Mouse (Mus musculus): ENCODE results near the gene Gm49601. TPM values are rescaled to one million over a fixed set of nuclear protein-coding genes. Genes with fewer than 3 reads are reported as not detected.

The Gm49601 gene
- polyA plus RNA-seq, 1 experiment from 2014 or later = 21.0 TPM

- Histone ChIP-seq H3K4me3 (no peak overlapping the region), H3K9me3 (no peaks in the 10 kb centered on the region), H3K27me3 (0 out of 2 replicates have a peak, but pooled peaks cover 3% of the 10 kb centered on the region), H3K27ac (no peak overlapping the region), H3K4me2 (no peak overlapping the region), H3K36me3 (no peaks in the 10 kb centered on the region), H3K4me1 (replicated peaks) (peaks cover 3% of the 10 kb centered on the region; the same call in 1 of the 2 replicates), H3K9ac (no peak overlapping the region)
- WGBS = 44% methylated on average over 7 of the region's 7 CpGs
- no peak for ATAC-seq (ENCODE audit: low FRiP score)
These were observed 16.1 kb upstream of the Gm49601 start for GRCm38 (mm10) chr16:18642291-18642690.

GRCm38 (mm10) chr16:18639382-18639929 lies 13.2 kb upstream of the Gm49601 start:
- Histone ChIP-seq H3K4me3 (no peak overlapping the region), H3K36me3 (no peaks in the 10 kb centered on the region), H3K9me3 (no peaks in the 10 kb centered on the region), H3K4me2 (no peak overlapping the region), H3K9ac (no peak overlapping the region), H3K4me1 (replicated peaks) (no peaks in the 10 kb centered on the region), H3K27me3 (0 out of 2 replicates have a peak, but pooled peaks cover 7% of the 10 kb centered on the region), H3K27ac (no peak overlapping the region)
- 89% methylated on average over 1 of the region's 1 CpGs for WGBS
- no peak for ATAC-seq (ENCODE audit: low FRiP score)

GRCm38 (mm10) chr16:18638396-18638795 lies 12.2 kb upstream of the Gm49601 start:
- Histone ChIP-seq H3K9ac (no peak overlapping the region), H3K4me3 (no peak overlapping the region), H3K27me3 (0 out of 2 replicates have a peak, but pooled peaks cover 7% of the 10 kb centered on the region), H3K9me3 (no peaks in the 10 kb centered on the region), H3K4me2 (no peak overlapping the region), H3K36me3 (no peaks in the 10 kb centered on the region), H3K27ac (no peak overlapping the region), H3K4me1 (replicated peaks) (no peaks in the 10 kb centered on the region)
- ATAC-seq (ENCODE audit: low FRiP score) = no peak
- WGBS = 58% methylated on average over 2 of the region's 2 CpGs

GRCm38 (mm10) chr16:18636804-18637203 lies 10.6 kb upstream of the Gm49601 start:
- no peaks in the 10 kb centered on the region for H3K9me3 ChIP-seq
- no peak overlapping the region for H3K9ac ChIP-seq
- no peaks in the 10 kb centered on the region for H3K36me3 ChIP-seq
- H3K4me3 ChIP-seq = no peak overlapping the region
- 0 out of 2 replicates have a peak, but pooled peaks cover 7% of the 10 kb centered on the region for H3K27me3 ChIP-seq
- H3K4me1 ChIP-seq (replicated peaks) = no peaks in the 10 kb centered on the region
- H3K27ac ChIP-seq = no peak overlapping the region
- no peak overlapping the region for H3K4me2 ChIP-seq
- 48% methylated on average over 3 of the region's 3 CpGs for WGBS
- ATAC-seq (ENCODE audit: low FRiP score) = no peak

DNA sequence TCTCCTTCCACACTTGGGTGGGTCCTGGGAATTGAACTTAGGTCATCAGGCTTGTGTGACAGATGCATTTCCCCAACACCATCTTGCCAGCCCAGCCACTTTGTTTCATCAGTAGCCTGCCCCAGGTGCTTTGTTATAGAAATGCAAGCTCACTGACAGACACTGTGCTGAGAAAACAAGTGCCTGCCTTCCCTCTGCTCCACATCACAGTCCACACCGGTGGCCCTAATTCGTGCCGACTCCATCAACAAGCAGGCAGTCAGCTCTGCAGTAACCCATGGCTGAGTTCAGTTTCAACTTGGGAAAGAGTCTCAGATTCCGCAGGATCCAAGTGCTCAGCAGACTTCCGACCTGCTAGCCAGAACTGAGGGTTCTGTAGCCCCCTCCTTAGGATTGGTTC lies 10.2 kb upstream of the Gm49601 start:
- no peaks in the 10 kb centered on the region for H3K36me3 ChIP-seq
- 84% methylated on average over 5 of the region's 5 CpGs for WGBS
- no peak overlapping the region for H3K27ac ChIP-seq
- no peak for ATAC-seq (ENCODE audit: low FRiP score)
- no peak overlapping the region for H3K4me3 ChIP-seq
- no peak overlapping the region for H3K4me2 ChIP-seq
- H3K4me1 ChIP-seq (replicated peaks) = no peaks in the 10 kb centered on the region
- H3K27me3 ChIP-seq = 0 out of 2 replicates have a peak, but pooled peaks cover 7% of the 10 kb centered on the region
- H3K9ac ChIP-seq = no peak overlapping the region
- H3K9me3 ChIP-seq = no peaks in the 10 kb centered on the region

- Histone ChIP-seq H3K4me2 (no peak overlapping the region), H3K4me1 (replicated peaks) (peaks cover 14% of the 10 kb centered on the region), H3K27me3 (0 out of 2 replicates have a peak, but pooled peaks cover 4% of the 10 kb centered on the region), H3K9ac (no peak overlapping the region), H3K27ac (no peak overlapping the region), H3K4me3 (no peak overlapping the region), H3K9me3 (no peaks in the 10 kb centered on the region), H3K36me3 (no peaks in the 10 kb centered on the region)
- no peak for ATAC-seq (ENCODE audit: low FRiP score)
- WGBS = 33% methylated on average over 1 of the region's 1 CpGs
These were observed 7.1 kb upstream of the Gm49601 start for GRCm38 (mm10) chr16:18633333-18633732.

- 65% methylated on average over 2 of the region's 2 CpGs for WGBS
- Histone ChIP-seq H3K27me3 (0 out of 2 replicates have a peak, but pooled peaks cover 4% of the 10 kb centered on the region), H3K36me3 (no peaks in the 10 kb centered on the region), H3K4me2 (no peak overlapping the region), H3K27ac (no peak overlapping the region), H3K9me3 (no peaks in the 10 kb centered on the region), H3K9ac (no peak overlapping the region), H3K4me3 (no peak overlapping the region), H3K4me1 (replicated peaks) (peaks cover 20% of the 10 kb centered on the region)
- no peak for ATAC-seq (ENCODE audit: low FRiP score)
These were observed 6.6 kb upstream of the Gm49601 start for GRCm38 (mm10) chr16:18632816-18633215.

DNA sequence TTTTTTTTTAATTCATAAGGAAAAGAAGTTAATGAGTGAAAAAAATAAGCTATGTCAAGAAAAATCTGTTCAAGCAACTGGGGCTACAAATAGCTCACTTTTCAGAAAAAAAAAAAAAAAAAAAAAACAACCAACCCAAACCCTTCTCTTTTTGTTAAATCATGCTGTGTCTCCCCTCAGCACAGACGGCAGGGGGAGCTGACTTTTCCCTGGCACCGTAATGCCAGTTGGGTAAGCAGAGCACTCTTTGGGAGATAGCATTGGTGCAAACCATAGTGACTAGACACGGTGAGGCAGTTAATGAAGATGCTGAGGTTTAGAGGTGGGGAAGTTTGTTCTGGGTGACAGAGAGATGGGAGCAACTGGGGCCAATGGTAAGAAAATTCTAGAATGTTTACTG lies 5.8 kb upstream of the Gm49601 start:
- Histone ChIP-seq H3K4me2 (no peak overlapping the region), H3K9me3 (no peaks in the 10 kb centered on the region), H3K4me3 (no peak overlapping the region), H3K27me3 (0 out of 2 replicates have a peak, but pooled peaks cover 6% of the 10 kb centered on the region), H3K36me3 (no peaks in the 10 kb centered on the region), H3K9ac (no peak overlapping the region), H3K4me1 (replicated peaks) (peaks cover 27% of the 10 kb centered on the region), H3K27ac (no peak overlapping the region)
- no peak for ATAC-seq (ENCODE audit: low FRiP score)
- WGBS = 56% methylated on average over 3 of the region's 3 CpGs

DNA sequence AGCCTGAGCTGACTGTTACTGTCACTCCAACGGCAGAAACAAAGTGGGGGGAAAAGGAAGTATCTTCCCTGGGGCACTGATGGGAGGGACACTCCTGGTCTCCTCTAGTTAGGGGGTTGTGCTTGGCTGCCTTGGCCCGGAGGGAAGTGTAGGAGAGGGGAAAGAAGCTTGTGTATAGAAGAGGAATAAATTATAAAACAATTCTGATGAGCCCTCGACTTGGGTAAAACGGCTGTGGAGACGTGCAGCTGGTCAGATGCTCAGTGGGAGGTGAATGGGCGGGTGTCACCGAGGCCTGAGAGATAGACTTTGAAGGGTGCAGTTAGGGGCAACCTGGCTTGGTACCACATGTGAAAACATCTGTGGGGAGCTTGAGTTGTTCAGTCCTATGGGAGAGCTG lies 4.9 kb upstream of the Gm49601 start:
- Histone ChIP-seq H3K4me3 (no peak overlapping the region), H3K9me3 (no peaks in the 10 kb centered on the region), H3K27me3 (peaks cover 7% of the 10 kb centered on the region; the same call in 1 of the 2 replicates), H3K9ac (no peak overlapping the region), H3K27ac (no peak overlapping the region), H3K4me1 (replicated peaks) (peaks cover 36% of the 10 kb centered on the region), H3K4me2 (no peak overlapping the region), H3K36me3 (no peaks in the 10 kb centered on the region)
- 54% methylated on average over 7 of the region's 7 CpGs for WGBS
- no peak for ATAC-seq (ENCODE audit: low FRiP score)

GRCm38 (mm10) chr16:18630291-18630690 lies 4.1 kb upstream of the Gm49601 start:
- peak overlapping the region; percentile 88 for H3K4me2 ChIP-seq
- no peaks in the 10 kb centered on the region for H3K9me3 ChIP-seq
- ATAC-seq (ENCODE audit: low FRiP score) = peak; percentile 1; the same call in 1 of the 2 replicates
- H3K27ac ChIP-seq = peak overlapping the region; percentile 94
- 56% methylated on average over 5 of the region's 5 CpGs for WGBS
- peaks cover 45% of the 10 kb centered on the region for H3K4me1 ChIP-seq (replicated peaks)
- H3K9ac ChIP-seq = peak overlapping the region; percentile 96
- peak overlapping the region; percentile 84 for H3K4me3 ChIP-seq
- peaks cover 15% of the 10 kb centered on the region for H3K27me3 ChIP-seq
- peaks cover 5% of the 10 kb centered on the region for H3K36me3 ChIP-seq

DNA sequence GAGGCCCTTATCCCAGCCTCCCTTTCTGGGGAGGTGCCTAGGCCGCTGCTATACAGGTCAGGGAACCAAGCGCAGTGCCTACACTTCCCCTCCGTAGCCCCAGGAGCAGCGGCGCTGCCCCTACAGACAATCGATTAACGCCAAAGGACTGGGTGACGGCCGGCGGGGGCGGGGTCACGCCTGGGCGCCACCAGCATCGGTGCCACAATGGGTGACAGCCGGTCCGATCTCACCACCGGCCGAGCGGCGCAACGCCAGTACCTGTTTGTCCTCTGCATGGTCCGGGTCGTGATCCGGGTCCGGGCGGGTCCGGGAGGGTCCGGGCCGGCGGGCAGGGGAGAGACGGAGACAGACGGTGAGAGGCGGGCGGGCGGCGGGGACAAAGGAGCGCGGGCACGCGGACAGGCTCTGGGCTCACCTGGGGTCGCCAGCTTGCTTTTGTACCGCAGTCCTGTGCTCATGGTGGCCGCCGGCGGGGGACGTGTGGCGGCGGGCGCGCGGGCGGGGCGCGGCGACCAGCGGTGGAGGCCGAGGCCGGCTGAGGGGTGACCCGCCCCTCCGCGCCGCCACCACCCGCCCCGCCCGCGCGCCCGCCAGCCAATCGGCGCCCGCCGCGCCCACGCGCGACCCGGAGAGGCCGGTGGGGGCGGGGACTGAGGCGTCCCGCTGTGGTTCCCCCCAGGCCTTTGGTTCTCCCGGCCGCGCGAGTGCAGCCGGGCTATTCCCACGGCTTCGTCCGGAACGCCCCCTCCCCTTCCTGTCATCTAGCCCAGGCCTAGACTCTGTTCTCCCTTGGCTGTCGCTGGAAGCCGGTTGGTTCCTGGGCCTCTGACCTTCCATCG lies 3.4 kb upstream of the Gm49601 start, which contains the start of gene Sept5:
Gene Sept5 (minus strand): TSS at position 565 of the 842 bp plus-strand sequence.
- peak within 1 kb of the TSS; percentile 96 for H3K9ac ChIP-seq
- peak within 1 kb of the TSS; percentile 94 for H3K27ac ChIP-seq
- peak within 1 kb of the TSS; percentile 84 for H3K4me3 ChIP-seq
- 1% methylated on average over 55 of the region's 93 CpGs for whole genome bisulfite sequencing
- H3K4me1 ChIP-seq (replicated peaks) = peaks cover 45% of the 10 kb centered on the region
- no peaks in the 10 kb centered on the region for H3K9me3 ChIP-seq
- H3K27me3 ChIP-seq = peaks cover 19% of the 10 kb centered on the region
- H3K36me3 ChIP-seq = peaks cover 11% of the 10 kb centered on the region
- ATAC-seq (ENCODE audit: low FRiP score) = peak; percentile 58
- peak within 1 kb of the TSS; percentile 88 for H3K4me2 ChIP-seq

DNA sequence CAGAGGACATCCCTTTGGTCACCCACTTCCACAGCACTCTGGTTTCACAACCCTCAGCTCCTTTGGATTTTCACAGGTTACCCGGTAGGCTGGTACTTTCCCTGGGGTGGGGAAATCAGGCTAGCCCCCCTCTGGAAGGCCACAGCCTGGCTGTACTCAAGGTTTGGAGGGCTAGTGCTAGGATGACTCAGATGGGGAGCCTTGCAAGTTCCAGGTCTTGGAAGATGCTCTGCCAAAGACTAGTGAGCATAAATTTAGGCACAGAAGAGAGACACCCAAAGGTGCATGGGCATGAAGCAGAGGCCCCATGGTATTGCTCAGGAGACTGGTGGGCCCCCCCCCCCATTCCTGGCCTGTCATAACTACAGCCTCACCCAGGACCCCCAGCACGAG lies 2.7 kb upstream of the Gm49601 start:
- peak; percentile 0; the same call in 1 of the 2 replicates for ATAC-seq (ENCODE audit: low FRiP score)
- Histone ChIP-seq H3K27ac (peak overlapping the region; percentile 94), H3K9me3 (no peaks in the 10 kb centered on the region), H3K4me3 (peak overlapping the region; percentile 84), H3K36me3 (peaks cover 18% of the 10 kb centered on the region), H3K9ac (peak overlapping the region; percentile 96), H3K27me3 (peaks cover 25% of the 10 kb centered on the region), H3K4me1 (replicated peaks) (peaks cover 45% of the 10 kb centered on the region), H3K4me2 (peak overlapping the region; percentile 88)
- WGBS = 29% methylated on average over 2 of the region's 2 CpGs
